Mouse (Mus musculus): ENCODE measurements around the gene Abl1.

Abl1 gene

DNA sequence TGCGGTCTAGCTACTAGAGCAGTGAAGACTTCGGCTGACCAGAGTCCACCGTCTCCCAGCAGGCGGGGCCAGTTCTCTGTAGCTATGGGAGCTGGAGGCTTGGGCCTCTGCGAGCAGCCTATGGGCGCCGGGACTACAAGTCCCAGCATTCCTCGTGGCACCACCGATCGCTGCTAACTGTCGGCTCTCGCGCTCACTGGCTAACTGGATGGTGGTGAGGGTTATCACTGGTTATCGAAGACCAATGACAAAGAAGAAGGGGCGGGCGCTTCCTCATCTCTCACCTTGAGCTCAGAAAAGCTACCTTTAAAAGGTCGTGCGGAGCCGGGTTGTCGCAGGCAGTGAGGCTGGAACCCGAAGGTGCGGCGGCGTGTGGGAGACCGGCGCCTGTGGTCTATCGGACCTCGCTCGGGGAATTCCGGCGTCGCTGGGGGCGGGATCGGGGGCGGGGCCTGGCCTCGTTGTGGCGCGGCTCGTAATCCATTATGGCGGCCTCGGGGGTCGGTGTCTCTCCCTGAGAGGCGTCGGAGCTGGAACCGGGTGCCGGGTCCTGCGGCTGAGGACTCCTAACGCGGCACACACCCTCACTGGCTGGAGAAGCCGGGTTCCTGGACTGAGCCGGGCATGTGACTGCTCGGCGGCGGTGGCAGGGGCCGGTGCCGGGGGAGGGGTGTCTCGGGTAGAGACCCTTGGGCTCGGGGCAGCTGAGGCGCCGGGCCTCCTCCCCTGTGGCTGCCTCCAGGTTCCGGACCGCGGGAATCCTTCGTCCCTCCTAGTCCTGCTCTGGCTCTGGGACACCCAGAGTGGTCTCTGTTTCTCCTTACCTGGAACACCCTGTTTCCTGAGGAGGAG, at the start of gene Abl1:
Abl1 (plus strand) TSS at position 303 of the 852 bp plus-strand sequence.
- peak; percentile 95 for DNase-seq (ENCODE audit: low read depth, low spot score)
- Histone ChIP-seq H3K27me3 (ENCODE audit: control insufficient read depth, insufficient read depth, low read length, poor library complexity, severe bottlenecking) (no peaks in the 10 kb centered on the region), H3K36me3 (ENCODE audit: control insufficient read depth, insufficient read depth, low read length, poor library complexity, severe bottlenecking) (no peaks in the 10 kb centered on the region)

DNA sequence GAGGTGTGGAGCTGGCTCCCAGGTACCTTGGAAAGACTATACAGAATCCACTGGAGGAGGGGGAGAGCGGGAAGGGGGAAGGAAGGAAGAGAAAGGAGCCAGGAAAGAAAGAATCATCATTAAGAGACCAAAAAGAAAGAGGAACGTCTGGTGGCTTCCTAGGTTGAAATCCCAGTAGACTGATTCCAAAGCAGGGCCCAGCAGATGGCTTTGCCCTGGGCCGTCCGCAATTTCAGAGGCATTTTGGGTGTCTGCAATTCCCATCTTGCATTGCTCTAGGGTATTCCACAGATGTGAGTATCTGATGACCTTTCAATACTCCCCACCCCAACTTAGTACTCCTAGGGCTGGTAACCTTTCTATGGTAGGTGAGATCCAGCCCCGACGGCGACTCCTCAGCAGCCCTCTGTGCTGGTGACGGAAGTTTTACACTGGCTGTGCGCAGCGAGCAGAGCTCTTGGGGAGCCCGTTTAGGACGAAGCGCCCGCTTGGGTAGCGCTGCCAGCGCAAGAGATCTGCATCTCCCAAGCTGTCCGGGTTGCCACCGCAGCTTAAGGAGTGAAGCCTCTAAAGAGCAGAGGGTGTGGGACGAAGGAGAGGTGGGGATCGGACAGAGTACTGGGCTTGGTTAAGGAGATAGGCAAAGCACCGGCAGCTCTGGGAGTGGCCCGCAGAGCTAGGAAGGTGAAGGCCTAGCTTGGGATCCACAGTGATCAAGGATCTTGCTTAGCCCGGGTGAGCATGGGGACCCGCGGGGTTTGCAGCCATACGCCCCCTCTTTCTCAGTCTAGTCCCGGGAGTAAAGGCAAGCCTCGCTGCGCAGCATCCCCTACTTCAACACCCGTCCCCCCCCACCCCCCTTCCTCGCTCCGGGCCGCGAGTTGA, 49.4 kb upstream of the Abl1 start:
- Histone ChIP-seq H3K27me3 (ENCODE audit: control insufficient read depth, insufficient read depth, low read length, poor library complexity, severe bottlenecking) (no peaks in the 10 kb centered on the region; the same call in none of the 2 replicates), H3K36me3 (ENCODE audit: control insufficient read depth, insufficient read depth, low read length, poor library complexity, severe bottlenecking) (no peaks in the 10 kb centered on the region)
- DNase-seq (ENCODE audit: low read depth, low spot score): no peak

DNA sequence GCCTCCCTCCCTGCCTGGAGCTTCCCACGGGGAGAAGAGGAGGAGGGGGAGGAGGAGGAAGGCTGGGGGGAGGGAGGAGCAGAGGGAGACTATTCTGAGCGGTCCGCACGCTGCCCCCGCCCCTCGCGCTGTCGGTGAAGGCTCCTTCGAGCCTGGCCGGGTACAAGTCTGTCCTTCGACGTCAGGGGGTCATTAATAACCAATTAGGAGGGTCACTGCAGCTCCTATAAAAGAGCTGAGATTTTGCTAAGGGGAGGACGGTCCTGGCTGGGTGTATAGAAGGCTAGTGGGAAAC, 48.8 kb upstream of the Abl1 start:
- Histone ChIP-seq H3K36me3 (ENCODE audit: control insufficient read depth, insufficient read depth, low read length, poor library complexity, severe bottlenecking) (no peaks in the 10 kb centered on the region), H3K27me3 (ENCODE audit: control insufficient read depth, insufficient read depth, low read length, poor library complexity, severe bottlenecking) (no peaks in the 10 kb centered on the region; the same call in none of the 2 replicates)
- DNase-seq (ENCODE audit: low read depth, low spot score): no peak

GRCm38 (mm10) chr2:31639901-31640608, 48.1 kb upstream of the Abl1 start, which contains the start of gene Prdm12:
Gene Prdm12, plus strand, starts transcription at chr2:31640037.
- DNase-seq (ENCODE audit: low read depth, low spot score): no peak
- Histone ChIP-seq H3K27me3 (ENCODE audit: control insufficient read depth, insufficient read depth, low read length, poor library complexity, severe bottlenecking) (no peaks in the 10 kb centered on the region; the same call in none of the 2 replicates), H3K36me3 (ENCODE audit: control insufficient read depth, insufficient read depth, low read length, poor library complexity, severe bottlenecking) (no peaks in the 10 kb centered on the region)

DNA sequence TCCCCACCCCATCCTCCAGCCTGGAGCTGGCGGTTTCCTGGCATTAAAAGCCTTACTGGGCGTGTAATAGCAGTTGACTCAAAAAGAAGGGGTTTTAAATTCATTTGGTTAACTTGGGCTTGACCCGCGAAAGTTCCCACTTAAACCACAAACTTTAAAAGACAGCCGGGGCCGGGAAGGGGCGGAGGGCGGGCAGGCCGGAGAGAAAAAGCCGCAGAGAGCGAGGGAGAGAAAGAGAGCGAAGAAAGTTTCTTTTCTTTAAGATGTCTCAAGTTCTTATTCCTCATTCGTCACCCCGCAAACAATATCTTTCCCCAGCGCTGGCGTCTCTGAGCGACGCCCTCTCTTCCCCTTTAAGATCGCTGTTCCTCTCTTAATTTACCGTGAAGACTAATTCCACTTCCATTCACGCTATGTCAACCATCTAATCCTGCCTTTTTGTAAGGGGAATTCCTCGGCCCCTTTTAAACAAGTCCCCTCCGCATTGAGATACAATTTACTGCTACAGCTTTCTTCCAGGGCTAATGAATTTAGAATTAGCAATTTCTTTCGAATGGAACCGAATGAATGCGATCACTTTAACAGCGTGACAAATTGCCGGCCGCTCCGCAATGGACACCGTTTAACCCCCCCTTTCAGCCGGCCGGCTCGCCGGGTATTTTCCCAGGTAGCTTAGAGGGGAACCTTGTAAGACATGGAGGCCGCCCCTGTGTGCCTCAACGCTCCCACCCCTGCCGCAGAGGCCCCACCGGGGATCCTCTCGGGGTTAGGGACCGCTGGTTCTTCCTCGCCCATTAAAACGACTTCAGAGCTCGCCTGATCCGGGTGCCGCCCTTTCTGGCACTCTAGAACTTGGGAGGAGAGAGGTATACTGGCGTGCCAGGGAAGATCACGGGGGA, 47.3 kb upstream of the Abl1 start:
- H3K27me3 ChIP-seq (ENCODE audit: control insufficient read depth, insufficient read depth, low read length, poor library complexity, severe bottlenecking): no peaks in the 10 kb centered on the region; the same call in none of the 2 replicates
- no peaks in the 10 kb centered on the region for H3K36me3 ChIP-seq (ENCODE audit: control insufficient read depth, insufficient read depth, low read length, poor library complexity, severe bottlenecking)
- DNase-seq (ENCODE audit: low read depth, low spot score): no peak

- no peaks in the 10 kb centered on the region for H3K36me3 ChIP-seq (ENCODE audit: control insufficient read depth, insufficient read depth, low read length, poor library complexity, severe bottlenecking)
- DNase-seq (ENCODE audit: low read depth, low spot score): no peak
These were observed 46.7 kb upstream of the Abl1 start for GRCm38 (mm10) chr2:31641508-31641830.

GRCm38 (mm10) chr2:31641929-31642328, 46.2 kb upstream of the Abl1 start:
- Histone ChIP-seq H3K36me3 (ENCODE audit: control insufficient read depth, insufficient read depth, low read length, poor library complexity, severe bottlenecking) (no peaks in the 10 kb centered on the region), H3K27me3 (ENCODE audit: control insufficient read depth, insufficient read depth, low read length, poor library complexity, severe bottlenecking) (no peaks in the 10 kb centered on the region; the same call in none of the 2 replicates)
- no peak for DNase-seq (ENCODE audit: low read depth, low spot score)

More at GRCm38 (mm10) chr2:31641508-31641830, 46.7 kb upstream of the Abl1 start:
- no peaks in the 10 kb centered on the region; the same call in none of the 2 replicates for H3K27me3 ChIP-seq (ENCODE audit: control insufficient read depth, insufficient read depth, low read length, poor library complexity, severe bottlenecking)

DNA sequence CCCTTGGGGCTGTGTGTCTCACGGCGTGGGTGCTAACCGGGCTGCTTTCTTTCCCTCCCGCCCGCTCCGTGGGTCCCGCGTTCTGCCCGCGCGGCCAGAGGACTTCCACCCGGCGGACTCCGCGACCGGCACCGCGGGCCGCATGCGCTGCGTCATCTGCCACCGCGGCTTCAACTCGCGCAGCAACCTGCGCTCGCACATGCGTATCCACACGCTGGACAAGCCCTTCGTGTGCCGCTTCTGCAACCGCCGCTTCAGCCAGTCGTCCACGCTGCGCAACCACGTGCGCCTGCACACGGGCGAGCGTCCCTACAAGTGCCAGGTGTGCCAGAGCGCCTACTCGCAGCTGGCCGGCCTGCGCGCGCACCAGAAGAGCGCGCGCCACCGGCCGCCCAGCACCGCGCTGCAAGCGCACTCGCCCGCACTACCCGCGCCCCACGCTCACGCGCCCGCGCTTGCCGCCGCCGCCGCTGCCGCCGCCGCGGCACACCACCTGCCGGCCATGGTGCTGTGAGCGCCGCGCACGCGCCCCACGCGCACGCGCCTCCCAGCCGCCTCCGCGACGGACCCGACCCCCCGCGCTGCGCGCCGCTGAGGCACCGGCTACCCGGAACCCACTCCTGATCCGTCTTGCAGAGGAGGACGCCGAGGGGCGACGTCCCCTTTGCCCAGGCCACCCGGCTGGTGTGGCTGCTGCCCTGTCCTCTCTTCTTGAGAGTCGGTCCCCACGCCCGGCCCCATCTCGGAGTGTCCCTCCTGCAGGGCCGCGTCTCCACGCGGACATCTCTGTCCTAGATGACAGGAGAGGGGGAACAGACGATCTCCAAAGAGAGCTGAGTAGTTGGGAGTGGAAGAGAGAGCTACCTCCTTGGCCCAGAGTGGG, 34.0 kb upstream of the Abl1 start:
- Histone ChIP-seq H3K27me3 (ENCODE audit: control insufficient read depth, insufficient read depth, low read length, poor library complexity, severe bottlenecking) (no peaks in the 10 kb centered on the region; the same call in 1 of the 2 replicates), H3K36me3 (ENCODE audit: control insufficient read depth, insufficient read depth, low read length, poor library complexity, severe bottlenecking) (no peaks in the 10 kb centered on the region)
- DNase-seq (ENCODE audit: low read depth, low spot score): peak; percentile 20

- no peaks in the 10 kb centered on the region for H3K36me3 ChIP-seq (ENCODE audit: control insufficient read depth, insufficient read depth, low read length, poor library complexity, severe bottlenecking)
- no peaks in the 10 kb centered on the region; the same call in 1 of the 2 replicates for H3K27me3 ChIP-seq (ENCODE audit: control insufficient read depth, insufficient read depth, low read length, poor library complexity, severe bottlenecking)
- peak; percentile 50 for DNase-seq (ENCODE audit: low read depth, low spot score)
These were observed 33.2 kb upstream of the Abl1 start for GRCm38 (mm10) chr2:31654854-31655559.

DNA sequence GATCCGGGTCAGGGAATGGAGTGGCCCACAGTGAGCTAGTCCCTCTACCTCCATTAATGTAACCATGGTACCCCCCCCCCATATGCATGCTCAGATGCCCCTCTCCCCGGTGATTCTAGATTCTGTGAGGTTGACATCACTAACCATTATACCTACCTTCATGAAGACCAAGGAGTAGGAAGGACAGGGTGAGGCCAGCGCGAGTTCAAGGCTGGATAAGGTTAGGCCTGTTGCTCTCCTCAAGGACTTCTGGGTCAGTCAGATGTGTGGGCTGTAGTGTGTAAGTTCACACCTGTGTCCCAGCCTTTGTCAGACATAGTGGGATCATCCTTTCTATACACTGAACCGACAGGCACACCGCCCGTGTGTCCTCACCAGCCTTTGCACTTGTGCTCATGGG, 31.8 kb upstream of the Abl1 start:
- Histone ChIP-seq H3K36me3 (ENCODE audit: control insufficient read depth, insufficient read depth, low read length, poor library complexity, severe bottlenecking) (no peaks in the 10 kb centered on the region), H3K27me3 (ENCODE audit: control insufficient read depth, insufficient read depth, low read length, poor library complexity, severe bottlenecking) (no peaks in the 10 kb centered on the region)
- DNase-seq (ENCODE audit: low read depth, low spot score): no peak

GRCm38 (mm10) chr2:31662939-31663803, 25.0 kb upstream of the Abl1 start:
- no peaks in the 10 kb centered on the region for H3K36me3 ChIP-seq (ENCODE audit: control insufficient read depth, insufficient read depth, low read length, poor library complexity, severe bottlenecking)
- DNase-seq (ENCODE audit: low read depth, low spot score): no peak
- no peaks in the 10 kb centered on the region; the same call in 1 of the 2 replicates for H3K27me3 ChIP-seq (ENCODE audit: control insufficient read depth, insufficient read depth, low read length, poor library complexity, severe bottlenecking)

GRCm38 (mm10) chr2:31663804-31664180, 24.4 kb upstream of the Abl1 start:
- Histone ChIP-seq H3K36me3 (ENCODE audit: control insufficient read depth, insufficient read depth, low read length, poor library complexity, severe bottlenecking) (no peaks in the 10 kb centered on the region), H3K27me3 (ENCODE audit: control insufficient read depth, insufficient read depth, low read length, poor library complexity, severe bottlenecking) (no peaks in the 10 kb centered on the region; the same call in 1 of the 2 replicates)
- DNase-seq (ENCODE audit: low read depth, low spot score): no peak

Data from splenic B cell, adult 2 months (primary cell).